ENCODE assay signal across 9 mouse cellular contexts in genomic region chr1:180905307-180905706, GRCm38 (mm10). TPM values are rescaled to one million over a fixed set of nuclear protein-coding genes. Genes with fewer than 3 reads are reported as not detected.
DNase-seq lines count a peak whose midpoint lies in the region; ATAC-seq and TF ChIP-seq lines count a peak whose summit lies in the region.
"Had no signal": no experiment of that assay in that cellular context is flagged by ENCODE, and none has a peak within 500 bp of the region (broad histone marks: within the 10 kb centered on the region; RNA-seq: fewer than 3 reads in every experiment).

No protein-coding gene starts in this region.

- DNase-seq in ES-E14 (ENCODE audit: low read depth, low spot score) = no peak
- DNase-seq in midbrain, embryonic 11.5 days (ENCODE audit: low spot score, missing footprints) = no peak
- no peak for DNase-seq in cerebellum, postnatal 4 days (ENCODE audit: low spot score in 2 of 2)
- no peak for DNase-seq in adrenal gland, adult 18-20 months (ENCODE audit: low spot score in 2 of 2)
- DNase-seq in right cerebral cortex, postnatal 10 days (ENCODE audit: low spot score in 2 of 2) = no peak

- 70% methylated on average over 6 of the region's 6 CpGs for WGBS in hindbrain, embryonic 13.5 days
- 77% methylated on average over 6 of the region's 6 CpGs for WGBS in midbrain, embryonic 11.5 days

- H3K27ac ChIP-seq in ES-E14 (ENCODE audit: insufficient read depth, low read depth, low read length, poor library complexity, severe bottlenecking) = no peak overlapping the region
- H3K27ac ChIP-seq in hindbrain, embryonic 13.5 days = no peak overlapping the region
- no peak overlapping the region for H3K27ac ChIP-seq in midbrain, embryonic 11.5 days (ENCODE audit: low read depth, low read length)

- H3K4me1 ChIP-seq in erythroblast, embryonic 14.5 days (ENCODE audit: control insufficient read depth) = peaks cover 74% of the 10 kb centered on the region
- peaks cover 4 to 22% of the 10 kb centered on the region in 2 experiments; a peak in 2 of 4 replicates for H3K4me1 ChIP-seq in ES-E14 (ENCODE audit: control insufficient read depth in 2 of 2, insufficient read depth in 2 of 2, low read length in 2 of 2, poor library complexity in 1 of 2)
- peaks cover 25% of the 10 kb centered on the region for H3K4me1 ChIP-seq in hindbrain, embryonic 13.5 days (replicated peaks)
- peaks cover 11% of the 10 kb centered on the region for H3K4me1 ChIP-seq in midbrain, embryonic 11.5 days (ENCODE audit: control insufficient read depth, insufficient read depth, low read length)

- H3K36me3 ChIP-seq in erythroblast, embryonic 14.5 days (ENCODE audit: control insufficient read depth) = peaks cover 52% of the 10 kb centered on the region
- H3K36me3 ChIP-seq in ES-E14 (ENCODE audit: control insufficient read depth, insufficient read depth, low read length, poor library complexity, severe bottlenecking) = peaks cover 34% of the 10 kb centered on the region
- peaks cover 34% of the 10 kb centered on the region for H3K36me3 ChIP-seq in hindbrain, embryonic 13.5 days
- H3K36me3 ChIP-seq in midbrain, embryonic 11.5 days (ENCODE audit: control insufficient read depth, insufficient read depth, low read length) = peaks cover 5% of the 10 kb centered on the region

- peak overlapping the region; percentile 16 for H3K9ac ChIP-seq in ES-E14 (ENCODE audit: insufficient read depth, low read depth, low read length, poor library complexity, severe bottlenecking)
- H3K9ac ChIP-seq in hindbrain, embryonic 13.5 days = peak overlapping the region; percentile 94
- H3K9ac ChIP-seq in midbrain, embryonic 11.5 days (ENCODE audit: low read length) = peak overlapping the region; percentile 94

- in situ Hi-C loops in ES-E14 (cut with MboI; ENCODE audit: low sequenced_read_pairs in 2 of 2, unreplicated experiment in 2 of 2) = no loop called here

- ATAC-seq in erythroblast, adult 5-6 weeks (replicated peaks; ENCODE audit: low FRiP score, poor library complexity, severe bottlenecking) = no peak
- no peak for ATAC-seq in hindbrain, embryonic 13.5 days (ENCODE audit: low FRiP score)
- no peak for ATAC-seq in midbrain, embryonic 11.5 days (ENCODE audit: low FRiP score)

- H3K27me3 ChIP-seq in erythroblast, embryonic 14.5 days (ENCODE audit: control insufficient read depth) = no peaks in the 10 kb centered on the region; the same call in 1 of the 2 replicates
- H3K27me3 ChIP-seq in hindbrain, embryonic 13.5 days = no peaks in the 10 kb centered on the region
- H3K27me3 ChIP-seq in midbrain, embryonic 11.5 days (ENCODE audit: control insufficient read depth, insufficient read depth, low read length) = no peaks in the 10 kb centered on the region

- H3K4me2 ChIP-seq in hindbrain, embryonic 13.5 days = peak overlapping the region; percentile 95
- H3K4me2 ChIP-seq in midbrain, embryonic 11.5 days = peak overlapping the region; percentile 70

- H3K4me3 ChIP-seq in erythroblast, embryonic 14.5 days (replicated peaks) = peak overlapping the region; percentile 87
- H3K4me3 ChIP-seq in ES-E14 (ENCODE audit: insufficient read depth in 1 of 2, low read depth in 1 of 2, low read length in 2 of 2, poor library complexity in 1 of 2, severe bottlenecking in 1 of 2) = peak overlapping the region; percentile 81 to 87
- H3K4me3 ChIP-seq in hindbrain, embryonic 13.5 days = peak overlapping the region; percentile 85
- H3K4me3 ChIP-seq in midbrain, embryonic 11.5 days (ENCODE audit: low read depth, low read length) = peak overlapping the region; percentile 83

- peaks cover 8% of the 10 kb centered on the region for H3K9me3 ChIP-seq in erythroblast, embryonic 14.5 days (ENCODE audit: control insufficient read depth, low read length)
- H3K9me3 ChIP-seq in ES-E14 (ENCODE audit: control insufficient read depth, insufficient read depth, low read depth, low read length) = no peaks in the 10 kb centered on the region
- no peaks in the 10 kb centered on the region for H3K9me3 ChIP-seq in hindbrain, embryonic 13.5 days
- no peaks in the 10 kb centered on the region for H3K9me3 ChIP-seq in midbrain, embryonic 11.5 days (ENCODE audit: control insufficient read depth, low read length)

TF ChIP-seq in ES-E14, 5 proteins besides CTCF, POLR2A, EP300 and RAD21:
- TF ChIP-seq CHD2 (IDR thresholded peaks at IDR 0.05; ENCODE audit: low read depth, low read length) (no peak), HCFC1 (IDR thresholded peaks at IDR 0.05; ENCODE audit: borderline replicate concordance, insufficient read depth, low read length) (no peak), ZC3H11A (IDR thresholded peaks at IDR 0.05; ENCODE audit: borderline replicate concordance, low read depth, low read length) (no peak), ZNF384 (IDR thresholded peaks at IDR 0.05; ENCODE audit: low read depth, low read length) (no peak), MAFK (IDR thresholded peaks at IDR 0.05; ENCODE audit: insufficient read depth, low read depth, low read length) (no peak)

RNA-seq across cellular contexts. Expression of gene Pycr2, which starts 1.2 kb away (rescaled TPM):
- polyA plus RNA-seq in erythroblast, embryonic 14.5 days (2012) = 33.5 and 34.7 TPM in 2 replicates
- total RNA-seq in erythroblast, adult 5-6 weeks (2015; ENCODE audit: low replicate concordance) = 9.0 and 9.8 TPM in 2 replicates
- total RNA-seq in erythroblast, adult 5-6 weeks (2017; ENCODE audit: low replicate concordance) = 5.8 and 7.0 TPM in 2 replicates
- total RNA-seq in ES-E14 (2012; rRNA removed) = 122 and 151 TPM in 2 replicates
- polyA plus RNA-seq in hindbrain, embryonic 13.5 days (2015; fragmentation: Nextera tagmentation; extraction: Ambion mirVana) = 74.1 and 78.7 TPM in 2 replicates
- polyA plus RNA-seq in midbrain, embryonic 11.5 days (2014; fragmentation: Nextera tagmentation; extraction: Ambion mirVana) = 85.4 and 97.9 TPM in 2 replicates
- total RNA-seq in adrenal gland, adult 18-20 months (2021) = 10 to 100 TPM; 30.3 to 34.3 TPM

RNA-seq across cellular contexts. Expression of gene Lefty2, which starts 12.4 kb away (rescaled TPM):
- polyA plus RNA-seq in erythroblast, embryonic 14.5 days (2012) = not detected in 2 replicates
- total RNA-seq in erythroblast, adult 5-6 weeks (2015; ENCODE audit: low replicate concordance) = not detected in 2 replicates
- not detected in 2 replicates for total RNA-seq in erythroblast, adult 5-6 weeks (2017; ENCODE audit: low replicate concordance)
- total RNA-seq in ES-E14 (2012; rRNA removed) = 68.3 and 219 TPM in 2 replicates
- 0.26 and 0.63 TPM in 2 replicates for polyA plus RNA-seq in hindbrain, embryonic 13.5 days (2015; fragmentation: Nextera tagmentation; extraction: Ambion mirVana)
- polyA plus RNA-seq in midbrain, embryonic 11.5 days (2014; fragmentation: Nextera tagmentation; extraction: Ambion mirVana) = not detected in 2 replicates
- total RNA-seq in adrenal gland, adult 18-20 months (2021) = under 1 TPM; 0.32 to 0.73 TPM
- total RNA-seq: gastrocnemius, postnatal 4 days had no signal

RNA-seq across cellular contexts. Expression of gene Lefty1, which starts 29.5 kb away (rescaled TPM):
- polyA plus RNA-seq in erythroblast, embryonic 14.5 days (2012) = 0.20 and 0.87 TPM in 2 replicates
- total RNA-seq in erythroblast, adult 5-6 weeks (2015; ENCODE audit: low replicate concordance) = not detected in 2 replicates
- total RNA-seq in erythroblast, adult 5-6 weeks (2017; ENCODE audit: low replicate concordance) = not detected in 2 replicates
- 281 and 714 TPM in 2 replicates for total RNA-seq in ES-E14 (2012; rRNA removed)
- 0.23 and 0.58 TPM in 2 replicates for polyA plus RNA-seq in hindbrain, embryonic 13.5 days (2015; fragmentation: Nextera tagmentation; extraction: Ambion mirVana)
- 0.51 and 1.1 TPM in 2 replicates for polyA plus RNA-seq in midbrain, embryonic 11.5 days (2014; fragmentation: Nextera tagmentation; extraction: Ambion mirVana)
- total RNA-seq in adrenal gland, adult 18-20 months (2021) = 1 to 10 TPM; 3.3 to 5.7 TPM

RNA-seq across cellular contexts. Expression of gene Tmem63a, which starts 36.8 kb away (rescaled TPM):
- 0.27 and 0.36 TPM in 2 replicates for polyA plus RNA-seq in erythroblast, embryonic 14.5 days (2012)
- 8.5 and 13.8 TPM in 2 replicates for total RNA-seq in erythroblast, adult 5-6 weeks (2015; ENCODE audit: low replicate concordance)
- 6.6 and 13.1 TPM in 2 replicates for total RNA-seq in erythroblast, adult 5-6 weeks (2017; ENCODE audit: low replicate concordance)
- total RNA-seq in ES-E14 (2012; rRNA removed) = 14.7 and 30.5 TPM in 2 replicates
- polyA plus RNA-seq in hindbrain, embryonic 13.5 days (2015; fragmentation: Nextera tagmentation; extraction: Ambion mirVana) = 1.5 and 1.8 TPM in 2 replicates
- 2.4 and 2.5 TPM in 2 replicates for polyA plus RNA-seq in midbrain, embryonic 11.5 days (2014; fragmentation: Nextera tagmentation; extraction: Ambion mirVana)
- total RNA-seq in adrenal gland, adult 18-20 months (2021) = 10 to 100 TPM; 44.7 to 77.9 TPM

RNA-seq across cellular contexts. Expression of gene Sde2, which starts 54.4 kb away (rescaled TPM):
- polyA plus RNA-seq in erythroblast, embryonic 14.5 days (2012) = 2.5 and 2.7 TPM in 2 replicates
- total RNA-seq in erythroblast, adult 5-6 weeks (2015; ENCODE audit: low replicate concordance) = 17.3 and 29.4 TPM in 2 replicates
- 34.7 and 53.5 TPM in 2 replicates for total RNA-seq in erythroblast, adult 5-6 weeks (2017; ENCODE audit: low replicate concordance)
- total RNA-seq in ES-E14 (2012; rRNA removed) = 39.6 and 41.2 TPM in 2 replicates
- polyA plus RNA-seq in hindbrain, embryonic 13.5 days (2015; fragmentation: Nextera tagmentation; extraction: Ambion mirVana) = 29.6 and 31.6 TPM in 2 replicates
- polyA plus RNA-seq in midbrain, embryonic 11.5 days (2014; fragmentation: Nextera tagmentation; extraction: Ambion mirVana) = 34.1 and 35.1 TPM in 2 replicates
- 10 to 100 TPM; 21.5 to 22.9 TPM for total RNA-seq in adrenal gland, adult 18-20 months (2021)

Comparison
In these comparisons a context has a peak if more than half of its experiments do, and no peak if none do; other contexts are left out.
1. H3K9ac ChIP-seq: peak in every context shown above with its lines; median percentile 94 in hindbrain, embryonic 13.5 days; 94 in midbrain, embryonic 11.5 days; 16 in ES-E14.
2. RNA of gene Lefty2, which starts 12.4 kb away (total RNA-seq): 68.3 to 219 TPM in ES-E14; 0.32 to 0.73 TPM in adrenal gland, adult 18-20 months and not detected in erythroblast, adult 5-6 weeks; every median in the first group is over 10 times any median in the second.
3. RNA of gene Lefty1, which starts 29.5 kb away (total RNA-seq): 281 to 714 TPM in ES-E14; 3.3 to 5.7 TPM in adrenal gland, adult 18-20 months and not detected in erythroblast, adult 5-6 weeks; every median in the first group is over 10 times any median in the second.
4. Peak in every context shown above with its lines, with median percentiles within 50 percentile points of each other: H3K4me3 ChIP-seq.